Mouse (Mus musculus) testis, adult 2 months (tissue): ENCODE results near the gene Wbp2nl.

Experiments used
- CTCF ChIP-seq: fragments of 200-500 bp; IDR thresholded peaks from 2 replicates; pipeline ENCODE4 v1.5.1; 2012; ENCODE audit warnings: low read depth, mild to moderate bottlenecking, inconsistent platforms, low read length, moderate library complexity; ENCODE audit not compliant: control insufficient read depth, insufficient read depth, insufficient replicate concordance
- POLR2A ChIP-seq: fragments of 200-500 bp; IDR thresholded peaks from 2 replicates; pipeline ENCODE4 v1.6.1; 2012; ENCODE audit warnings: low read depth, mild to moderate bottlenecking, inconsistent platforms, low read length, moderate library complexity; ENCODE audit not compliant: control insufficient read depth

DNA sequence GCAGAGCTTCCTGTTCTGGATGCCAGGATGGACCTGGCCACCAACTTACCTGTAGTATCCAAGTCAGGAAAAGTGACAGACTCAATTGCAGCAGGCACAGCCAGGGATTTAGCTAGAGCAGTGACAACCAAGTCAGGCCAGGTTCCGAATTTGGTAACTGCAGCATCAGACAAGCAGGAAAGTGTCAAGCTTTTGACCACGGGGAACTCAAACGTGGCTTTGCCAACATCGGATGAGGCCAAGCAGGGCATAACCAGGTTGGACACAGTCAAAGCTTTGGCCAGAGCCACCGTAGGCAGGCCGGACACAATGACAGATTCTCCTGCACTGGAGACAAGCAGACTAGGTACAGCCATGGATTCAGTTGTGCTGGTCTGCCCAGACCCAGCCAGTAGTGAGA, 26.5 kb upstream of the Wbp2nl start:
- TF ChIP-seq CTCF: no peak
- TF ChIP-seq POLR2A: no peak
